Mouse (Mus musculus) WW6 (cell line): ENCODE measurements around the gene Bivm.

Experiments used
- DNase-seq: peaks from one replicate; pipeline ENCODE4 v3.0.0-alpha.2; 2013; ENCODE audit warnings: low read depth, low spot score

The Bivm gene

GRCm38 (mm10) chr1:44118239-44119054 is at the start of gene Bivm, which contains the start of gene Kdelc1:
Bivm (plus strand) TSS chr1:44118957.
Kdelc1 (minus strand) TSS chr1:44118808.
- DNase-seq = peak; percentile 81

DNA sequence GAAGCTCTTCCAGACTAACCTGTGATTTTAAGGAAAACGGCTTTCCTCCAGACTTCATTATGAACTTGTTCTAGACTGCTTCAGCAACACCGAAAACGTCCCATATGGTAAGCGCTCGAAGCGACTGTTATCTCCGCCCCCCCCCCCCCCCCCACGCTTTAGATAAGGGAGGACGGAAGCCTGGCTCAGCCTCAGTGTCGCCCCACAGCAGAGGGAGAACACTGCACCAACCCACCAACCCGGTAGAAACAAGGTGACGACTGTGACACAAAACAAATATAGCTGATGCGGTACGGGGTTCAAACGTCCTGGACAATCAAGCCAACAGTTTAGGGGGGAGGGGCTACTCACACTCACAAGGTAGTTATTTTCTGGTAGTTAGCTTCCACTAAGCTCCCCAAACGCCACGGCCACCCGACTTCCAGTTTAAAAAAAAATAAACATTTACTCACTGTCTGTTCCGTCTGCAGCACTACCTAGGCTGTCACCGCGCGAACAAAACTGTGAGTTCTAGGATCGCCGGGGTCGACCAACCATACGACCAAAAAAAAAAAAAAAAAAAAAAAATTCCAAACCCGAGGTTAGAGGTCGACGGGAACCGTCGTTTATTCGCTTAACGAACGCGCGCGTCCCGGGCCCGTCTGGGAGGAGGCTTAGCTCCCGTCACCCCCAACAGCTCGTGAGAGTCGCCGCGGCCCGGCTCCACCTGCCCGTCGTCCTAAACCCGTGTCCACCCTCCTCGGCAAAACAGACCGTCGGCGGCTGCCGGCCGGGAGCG is 17.1 kb upstream of the Bivm start:
- no peak for DNase-seq

GRCm38 (mm10) chr1:44102259-44102717 is 16.5 kb upstream of the Bivm start, which contains the start of gene Tex30:
Tex30 (minus strand) TSS chr1:44102441.
- DNase-seq = peak; percentile 86

DNA sequence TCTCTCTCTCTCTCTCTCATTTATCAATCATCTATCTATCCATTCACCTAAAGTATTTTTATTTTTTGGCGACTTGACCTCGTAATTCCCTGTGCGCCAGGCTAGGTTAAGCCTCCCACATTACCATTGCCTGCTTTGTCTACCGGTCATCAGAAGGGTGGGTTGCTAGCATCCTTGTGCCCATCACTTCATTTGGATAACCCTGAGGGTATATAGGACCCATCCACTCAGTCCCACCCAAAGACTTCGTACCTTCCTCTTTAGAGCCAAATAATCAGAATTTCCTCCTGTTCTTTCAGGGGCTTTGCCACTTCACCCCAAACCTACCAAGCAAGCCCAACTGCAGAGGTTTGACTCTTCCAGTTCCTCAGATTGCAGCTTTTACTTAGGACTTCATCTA is 15.8 kb upstream of the Bivm start:
- no peak for DNase-seq

- no peak for DNase-seq
Measured at GRCm38 (mm10) chr1:44117571-44117970, 1.2 kb upstream of the Bivm start.

- peak; percentile 42 for DNase-seq
Measured at GRCm38 (mm10) chr1:44119201-44120073, 680 bp downstream of the Bivm start.

DNA sequence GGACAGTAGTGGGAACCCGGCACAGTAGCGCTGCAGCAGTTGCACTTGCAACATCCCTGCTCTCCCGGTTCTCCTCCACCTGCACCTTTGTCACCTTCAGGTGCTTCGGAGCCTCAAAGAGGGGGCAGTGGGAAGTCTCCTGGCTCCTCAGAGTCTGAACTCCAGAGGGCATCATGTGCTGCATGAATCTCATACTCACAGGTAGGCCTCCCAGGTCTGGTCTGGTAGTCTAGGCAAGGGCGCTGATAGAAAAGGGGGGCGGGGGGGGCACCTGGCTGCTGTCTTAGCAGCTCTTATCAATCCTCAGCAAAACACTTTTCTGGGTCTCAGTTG is 1.3 kb downstream of the Bivm start:
- no peak for DNase-seq

DNA sequence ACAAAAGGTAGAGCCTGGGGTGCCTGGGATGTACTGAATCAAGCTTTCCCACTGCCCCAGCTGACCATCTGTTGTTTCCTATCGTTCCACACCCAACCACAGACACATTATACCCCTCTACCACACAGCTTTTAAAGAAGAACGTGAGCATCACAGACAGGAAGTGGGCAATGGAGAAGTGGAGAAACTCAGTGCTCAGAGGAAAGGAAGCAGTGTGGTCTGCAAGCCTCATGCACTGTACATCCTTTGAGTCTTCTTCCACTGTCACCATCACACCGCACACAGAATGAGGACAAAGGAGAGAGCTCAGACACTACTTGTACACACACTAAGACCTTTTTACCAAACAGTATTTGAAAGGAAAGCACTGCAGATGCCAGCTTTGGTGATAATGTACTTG is 3.5 kb downstream of the Bivm start:
- DNase-seq = no peak

DNA sequence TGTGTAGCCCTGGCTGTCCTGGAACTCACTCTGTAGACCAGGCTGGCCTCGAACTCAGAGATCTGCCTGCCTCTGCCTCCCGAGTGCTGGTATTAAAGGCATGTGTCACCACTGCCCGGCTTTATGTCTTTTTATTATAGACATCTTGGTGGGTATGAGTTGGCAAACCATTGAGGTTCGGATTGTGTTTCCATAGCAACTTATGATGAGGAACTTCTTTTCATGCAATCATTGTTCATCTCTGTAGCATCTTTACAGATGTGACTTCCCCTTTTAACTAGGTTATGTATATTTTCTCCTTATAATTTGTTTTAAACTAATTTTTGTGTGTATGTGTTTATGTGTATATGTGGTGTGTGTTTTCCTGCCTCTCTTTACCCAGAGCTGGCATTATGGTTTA is 6.8 kb downstream of the Bivm start:
- DNase-seq = no peak

DNA sequence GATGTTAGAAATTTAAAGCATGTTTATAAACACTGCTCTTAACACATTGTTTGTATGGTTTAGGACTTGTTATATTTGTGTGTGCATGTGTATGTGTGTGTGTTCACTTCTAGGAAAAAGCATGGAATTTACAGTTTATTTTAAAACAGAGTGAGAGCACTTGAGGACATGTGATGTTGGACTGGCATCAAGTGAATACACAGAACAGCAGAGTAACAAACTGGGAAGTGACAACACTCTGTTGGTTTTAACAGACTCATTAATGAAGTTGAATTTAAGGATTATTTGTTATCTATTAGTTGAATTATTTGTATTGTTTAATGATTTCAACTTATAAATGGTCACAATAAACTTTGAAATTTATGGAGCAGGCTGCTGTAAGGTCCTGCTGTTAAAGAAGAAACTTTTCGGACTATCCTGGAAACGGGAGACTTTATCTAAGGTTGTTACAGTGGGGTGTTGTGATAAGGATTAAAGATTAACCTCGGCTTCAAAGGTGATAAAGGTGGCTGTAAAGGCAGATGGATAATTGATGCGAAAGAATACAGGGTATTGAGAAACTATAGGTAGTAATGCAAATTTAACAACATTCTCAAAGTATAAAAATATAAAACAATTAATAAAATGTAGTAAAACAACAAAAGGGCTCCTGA is 11.3 kb downstream of the Bivm start:
- no peak for DNase-seq

DNA sequence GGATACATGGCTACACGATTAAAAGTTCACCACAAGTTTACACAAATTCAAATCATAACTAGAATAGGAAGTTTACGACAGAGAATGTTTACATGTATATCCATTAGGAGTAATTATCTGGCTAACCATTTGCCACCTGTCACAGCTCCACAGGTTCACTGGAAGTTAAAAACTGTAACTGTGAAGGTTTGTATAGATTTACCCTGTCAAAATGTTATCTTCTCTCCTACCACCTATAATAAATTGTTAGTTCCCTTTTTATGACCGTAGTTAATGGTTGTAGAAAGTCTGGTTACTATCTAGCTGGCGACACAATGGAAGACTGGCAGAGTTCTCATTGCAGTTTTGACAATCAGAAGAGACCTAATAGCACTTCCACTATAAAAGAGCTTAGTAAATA is 21.5 kb downstream of the Bivm start:
- no peak for DNase-seq

- no peak for DNase-seq
Measured at GRCm38 (mm10) chr1:44142747-44143146, 24.0 kb downstream of the Bivm start.

- DNase-seq = peak; percentile 85
Measured at GRCm38 (mm10) chr1:44147563-44148381, 29.0 kb downstream of the Bivm start, which contains the start of gene Ercc5. Ercc5 (plus strand) TSS chr1:44147744.

DNA sequence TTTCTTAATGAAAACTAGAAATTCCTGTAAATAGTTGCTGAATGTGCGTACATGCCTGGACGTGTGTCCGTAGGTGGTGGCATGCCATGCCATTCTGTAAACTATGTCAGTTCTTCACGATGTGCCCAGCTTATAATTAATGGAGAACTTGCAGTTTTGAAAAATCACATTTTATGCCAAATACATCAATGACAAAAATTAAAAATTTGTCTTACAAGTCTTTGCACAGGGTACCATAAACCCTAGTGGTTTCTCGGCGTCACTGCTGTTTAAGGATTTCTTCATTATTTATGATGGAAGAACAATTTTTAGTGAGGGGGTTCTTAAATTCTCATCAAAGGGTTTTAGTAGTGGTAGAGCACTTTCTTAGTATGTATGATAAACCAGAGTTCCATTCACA is 29.9 kb downstream of the Bivm start:
- no peak for DNase-seq

DNA sequence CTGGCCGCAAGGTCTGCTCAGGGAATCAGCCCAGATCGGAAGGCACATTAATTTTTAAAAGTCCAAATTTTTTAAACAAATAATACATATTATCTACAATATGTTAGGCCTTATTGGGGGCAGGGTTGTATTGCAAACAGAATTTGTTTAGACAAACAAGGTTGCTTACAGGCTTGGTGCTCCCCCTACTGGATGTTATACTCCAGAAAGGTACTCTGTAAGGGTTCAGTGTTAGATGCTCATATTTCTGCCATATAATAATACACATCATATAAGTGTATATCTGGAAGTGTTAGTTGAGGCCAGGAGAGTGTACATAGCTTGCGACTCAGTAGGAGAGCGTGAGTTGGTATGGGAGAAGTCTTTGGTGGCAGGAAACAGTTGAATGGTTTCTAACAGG is 36.5 kb downstream of the Bivm start:
- DNase-seq = no peak

DNA sequence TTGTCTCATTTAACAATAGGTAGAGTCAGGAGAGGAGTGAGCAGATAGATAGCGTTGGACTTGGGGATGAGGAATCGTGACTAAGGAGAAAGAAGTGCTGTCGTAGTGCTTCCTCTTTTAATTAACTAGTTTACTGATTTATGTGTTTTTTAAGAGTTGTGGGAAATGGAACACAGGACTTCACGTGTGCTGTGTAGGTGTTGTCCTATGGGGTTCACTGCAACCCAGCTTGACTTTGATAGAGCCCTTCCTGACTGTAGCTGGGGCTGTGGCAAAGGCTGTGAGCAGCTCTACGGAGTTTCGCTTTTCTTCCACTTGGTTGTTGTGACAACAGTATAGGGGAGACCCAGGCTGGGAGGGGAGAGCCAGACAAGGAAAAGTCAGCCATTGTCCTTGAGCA is 39.6 kb downstream of the Bivm start:
- DNase-seq = no peak

DNA sequence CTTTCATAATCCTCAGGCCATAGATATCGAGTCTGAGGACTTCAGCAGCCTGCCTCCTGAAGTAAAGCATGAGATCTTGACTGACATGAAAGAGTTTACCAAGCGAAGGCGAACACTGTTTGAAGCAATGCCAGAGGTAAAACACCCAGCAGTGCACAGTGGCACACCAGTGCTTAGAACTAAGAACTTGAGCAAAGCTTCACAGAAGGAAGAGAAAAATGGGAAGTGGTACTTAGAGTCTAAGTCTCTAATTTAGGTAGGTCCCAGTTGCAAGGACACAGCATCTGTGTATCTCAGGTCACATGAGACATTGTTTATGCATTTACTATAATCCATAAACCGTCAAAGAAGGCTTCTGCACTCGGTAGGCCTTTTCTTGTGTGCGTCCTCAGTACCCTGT is 43.1 kb downstream of the Bivm start:
- no peak for DNase-seq

- no peak for DNase-seq
Measured at GRCm38 (mm10) chr1:44162389-44162788, 43.6 kb downstream of the Bivm start.

DNA sequence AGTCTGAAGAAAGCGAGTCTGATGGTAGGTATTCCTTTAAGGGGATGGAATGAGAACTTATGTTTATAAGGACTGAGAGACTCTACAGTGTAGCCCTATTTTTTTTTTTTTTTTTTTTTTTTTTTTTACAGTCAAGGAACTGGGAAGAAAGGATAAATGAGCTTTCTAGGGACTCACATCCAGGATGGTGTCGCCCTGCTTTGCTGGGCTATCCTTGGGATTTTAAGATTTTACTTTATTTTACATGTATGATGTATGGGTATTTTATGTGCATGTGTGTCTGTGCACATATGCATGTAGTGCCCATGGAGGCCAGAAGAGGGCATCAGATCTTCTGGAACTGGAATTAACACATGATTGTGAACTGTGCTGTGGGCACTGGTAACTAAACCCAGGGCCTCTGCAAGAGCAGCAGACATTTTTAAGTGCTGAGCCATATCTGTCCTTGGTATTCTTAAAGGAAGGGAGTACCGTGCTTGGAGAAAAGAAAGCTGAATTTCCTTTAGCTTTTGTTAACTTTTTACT is 49.2 kb downstream of the Bivm start:
- no peak for DNase-seq

- no peak for DNase-seq
Measured at GRCm38 (mm10) chr1:44172656-44173055, 53.9 kb downstream of the Bivm start.
